Mouse (Mus musculus): ENCODE data around the gene Fthl17c.
A peak's percentile ranks its signal among the peaks of the same experiment; 100 is the strongest.
"Not testable (repeated sequence)": the region's sequence is repeated elsewhere in the genome, so short reads cannot be mapped to it uniquely, and the experiment has no call there.

Gene Fthl17c

DNA sequence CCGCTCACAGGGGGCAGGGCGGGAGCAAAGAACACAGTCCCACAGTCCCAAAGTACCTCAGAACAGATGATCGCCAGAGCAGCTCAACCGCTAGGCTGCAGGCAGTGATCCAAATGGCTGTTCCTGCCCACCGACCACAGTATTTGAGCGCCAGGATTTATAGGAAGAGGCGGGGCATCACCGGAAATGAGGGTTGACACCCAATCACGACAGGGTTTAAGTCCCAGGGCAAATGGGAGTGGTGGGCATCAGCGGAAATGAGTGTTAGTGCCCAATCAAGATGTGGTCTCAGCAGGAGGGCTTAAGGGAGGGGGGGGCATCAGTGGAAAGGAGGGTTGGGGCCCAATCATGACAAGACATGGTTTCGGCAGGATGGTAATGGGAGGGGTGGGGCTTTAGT is at the start of gene Fthl17c:
TSS of gene Fthl17c (minus strand) at position 101 of the 400 bp plus-strand sequence.
- not testable (repeated sequence) for DNase-seq

DNA sequence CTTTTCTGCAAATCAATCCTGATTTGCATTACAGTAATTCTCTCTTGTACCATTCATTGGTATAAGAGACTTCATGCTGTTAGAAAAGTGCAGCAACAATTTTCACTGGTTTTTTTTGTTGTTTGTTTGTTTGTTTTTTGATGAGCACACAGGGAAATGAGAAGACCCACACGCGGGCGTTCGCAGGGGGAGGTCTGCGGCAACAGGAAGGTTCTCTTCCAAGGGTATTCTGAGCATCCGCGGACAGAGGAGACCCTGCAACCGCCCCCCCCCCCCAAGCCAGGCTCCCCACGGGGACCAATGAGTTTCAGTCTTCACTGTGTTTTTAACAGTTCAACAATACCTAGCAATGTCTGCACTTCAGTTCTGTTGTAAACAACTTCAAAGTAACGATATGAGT is 43.1 kb upstream of the Fthl17c start:
- no peak for DNase-seq

- no peak for DNase-seq
These were observed 39.7 kb upstream of the Fthl17c start for GRCm38 (mm10) chrX:9016079-9016478.

- not testable (repeated sequence) for DNase-seq
These were observed 10.3 kb upstream of the Fthl17c start, which contains the start of gene Fthl17d for GRCm38 (mm10) chrX:8986655-8987054. Gene Fthl17d (minus strand): TSS chrX:8986755.

GRCm38 (mm10) chrX:8964618-8965017 is 11.7 kb downstream of the Fthl17c start:
- not testable (repeated sequence) for DNase-seq

DNA sequence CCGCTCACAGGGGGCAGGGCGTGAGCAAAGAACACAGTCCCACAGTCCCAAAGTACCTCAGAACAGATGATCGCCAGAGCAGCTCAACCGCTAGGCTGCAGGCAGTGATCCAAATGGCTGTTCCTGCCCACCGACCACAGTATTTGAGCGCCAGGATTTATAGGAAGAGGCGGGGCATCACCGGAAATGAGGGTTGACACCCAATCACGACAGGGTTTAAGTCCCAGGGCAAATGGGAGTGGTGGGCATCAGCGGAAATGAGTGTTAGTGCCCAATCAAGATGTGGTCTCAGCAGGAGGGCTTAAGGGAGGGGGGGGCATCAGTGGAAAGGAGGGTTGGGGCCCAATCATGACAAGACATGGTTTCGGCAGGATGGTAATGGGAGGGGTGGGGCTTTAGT is 13.5 kb downstream of the Fthl17c start, which contains the start of gene Fthl17b:
TSS of gene Fthl17b (minus strand) at position 101 of the 400 bp plus-strand sequence.
- not testable (repeated sequence) for DNase-seq

- DNase-seq, result peak; percentile 91
These were observed 28.1 kb downstream of the Fthl17c start for GRCm38 (mm10) chrX:8948130-8948805.

DNA sequence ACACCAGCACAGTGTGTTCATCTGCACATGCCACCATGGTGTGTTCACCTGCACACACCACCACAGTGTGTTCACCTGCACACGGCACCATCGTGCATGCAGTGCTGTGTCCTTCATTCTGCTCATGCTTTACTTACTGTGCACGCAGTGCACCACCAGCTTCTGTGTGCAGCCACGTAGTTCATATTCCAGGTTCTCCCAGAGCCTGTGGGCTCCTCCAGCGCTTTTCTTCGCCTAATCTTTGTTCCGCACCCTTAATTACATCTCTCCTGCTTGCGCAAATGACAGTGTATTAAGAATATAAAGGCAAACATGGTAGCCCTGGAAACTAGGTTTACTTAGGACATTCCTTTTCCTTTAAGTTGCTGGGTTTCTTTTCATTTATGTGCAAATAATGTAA is 32.3 kb downstream of the Fthl17c start:
- DNase-seq, result no peak

GRCm38 (mm10) chrX:8927308-8927707 is 49.1 kb downstream of the Fthl17c start:
- no peak for DNase-seq
